Mouse (Mus musculus): Measurements from ENCODE around the gene Olfr1180.
"Not testable (repeated sequence)": the region's sequence is repeated elsewhere in the genome, so short reads cannot be mapped to it uniquely, and the experiment has no call there.

The Olfr1180 gene

DNA sequence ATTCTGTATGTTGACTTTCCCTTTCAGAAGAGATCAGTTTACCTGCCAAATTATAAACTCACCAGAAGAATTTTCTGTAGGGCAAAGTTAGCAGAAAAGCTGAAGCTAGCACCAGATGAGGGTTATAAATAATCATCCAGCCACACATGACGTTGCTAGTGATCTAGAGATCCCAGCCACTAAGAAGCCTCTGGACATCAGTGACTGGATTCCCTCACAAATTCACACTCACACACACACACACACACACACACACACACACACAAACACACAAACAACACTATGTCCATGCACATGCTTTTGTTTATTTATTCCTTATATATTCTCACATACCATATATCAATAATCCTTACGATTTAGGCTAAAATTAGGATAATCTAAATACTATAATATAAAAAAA is at the start of gene Olfr1180:
Gene Olfr1180 (minus strand): TSS at position 101 of the 400 bp plus-strand sequence.
- DNase-seq (ENCODE audit: low spot score in 2 of 2) = no peak

DNA sequence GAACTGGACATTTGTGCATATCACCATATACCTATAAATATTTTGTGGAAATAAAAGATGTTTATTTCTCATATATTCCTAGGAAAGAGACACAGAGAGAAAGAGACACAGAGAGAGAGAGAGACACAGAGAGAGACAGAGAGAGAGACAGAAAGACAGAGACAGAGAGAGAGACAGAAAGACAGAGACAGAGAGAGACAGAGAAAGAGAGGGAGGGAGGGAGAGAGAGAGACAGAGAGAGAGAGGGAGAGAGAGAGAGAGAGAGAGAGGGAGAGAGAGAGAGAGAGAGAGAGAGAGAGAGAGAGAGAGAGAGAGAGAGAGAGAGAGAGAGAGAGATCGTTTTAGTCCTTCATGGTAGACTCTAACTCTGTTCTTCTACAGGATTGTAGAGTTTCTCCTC is 35.6 kb upstream of the Olfr1180 start, which contains the start of gene Olfr1183:
Gene Olfr1183 (plus strand): TSS at position 301 of the 400 bp plus-strand sequence.
- DNase-seq (ENCODE audit: low spot score in 2 of 2) = not testable (repeated sequence)

DNA sequence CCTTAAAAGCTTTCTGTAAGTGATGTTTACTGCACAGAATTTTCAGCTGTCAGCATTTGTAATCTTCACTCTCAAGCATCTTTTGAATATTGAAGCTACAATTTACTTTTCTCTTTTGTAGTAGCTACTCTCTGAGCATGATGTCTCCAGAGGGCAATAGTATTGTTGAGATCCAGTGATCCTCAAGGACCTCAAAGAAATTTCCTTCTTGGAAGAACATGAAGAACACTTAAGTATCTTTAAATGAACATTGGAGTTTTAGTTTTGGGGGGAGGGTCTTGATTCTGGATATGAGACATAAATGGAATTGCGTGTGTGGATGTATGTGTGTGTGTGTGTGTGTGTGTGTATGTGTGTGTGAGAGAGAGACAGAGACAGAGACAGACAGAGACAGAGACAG is 30.1 kb upstream of the Olfr1180 start, which contains the start of gene Gm13757:
Gene Gm13757 (minus strand): TSS at position 101 of the 400 bp plus-strand sequence.
- DNase-seq (ENCODE audit: low spot score in 2 of 2) = no peak

DNA sequence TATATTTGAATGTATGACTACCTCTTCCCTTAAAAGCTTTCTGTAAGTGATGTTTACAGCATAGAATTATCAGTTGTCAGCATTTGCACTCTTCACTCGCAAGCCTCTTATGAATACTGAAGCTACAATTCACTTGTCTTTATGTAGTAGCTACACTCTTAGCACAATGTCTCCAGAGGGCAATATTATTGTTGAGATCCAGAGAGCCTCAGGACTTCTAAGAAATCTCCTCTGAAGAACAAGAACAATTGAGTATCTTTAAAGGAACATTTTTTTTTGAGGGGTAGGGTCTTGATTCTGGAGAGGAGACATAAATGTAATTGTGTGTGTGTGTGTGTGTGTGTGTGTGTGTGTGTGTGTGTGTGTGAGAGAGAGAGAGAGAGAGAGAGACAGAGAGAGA is 7.1 kb upstream of the Olfr1180 start, which contains the start of gene Olfr1181:
Gene Olfr1181 (minus strand): TSS at position 101 of the 400 bp plus-strand sequence.
- DNase-seq (ENCODE audit: low spot score in 2 of 2) = no peak

DNA sequence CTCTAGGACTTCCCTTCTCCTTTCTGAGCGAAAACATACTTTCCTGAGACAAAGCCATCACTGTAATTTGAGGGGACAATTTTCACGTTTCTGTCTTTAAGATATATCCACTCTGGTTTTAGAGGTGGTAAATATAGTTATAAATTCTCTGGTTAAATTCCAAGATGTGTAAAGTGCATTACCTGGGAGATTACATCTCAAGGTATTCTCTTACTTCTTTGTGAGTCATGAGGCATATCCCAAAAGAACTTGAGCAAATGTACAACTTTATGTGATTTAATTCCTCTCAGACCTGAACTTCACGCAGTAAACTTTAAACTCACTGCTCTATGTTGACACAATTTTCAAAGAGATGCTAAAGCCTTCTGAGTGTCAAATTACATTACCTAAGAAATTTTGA is 12.6 kb downstream of the Olfr1180 start, which contains the start of gene Olfr1179:
Gene Olfr1179 (minus strand): TSS at position 101 of the 400 bp plus-strand sequence.
- DNase-seq (ENCODE audit: low spot score in 2 of 2) = no peak

DNA sequence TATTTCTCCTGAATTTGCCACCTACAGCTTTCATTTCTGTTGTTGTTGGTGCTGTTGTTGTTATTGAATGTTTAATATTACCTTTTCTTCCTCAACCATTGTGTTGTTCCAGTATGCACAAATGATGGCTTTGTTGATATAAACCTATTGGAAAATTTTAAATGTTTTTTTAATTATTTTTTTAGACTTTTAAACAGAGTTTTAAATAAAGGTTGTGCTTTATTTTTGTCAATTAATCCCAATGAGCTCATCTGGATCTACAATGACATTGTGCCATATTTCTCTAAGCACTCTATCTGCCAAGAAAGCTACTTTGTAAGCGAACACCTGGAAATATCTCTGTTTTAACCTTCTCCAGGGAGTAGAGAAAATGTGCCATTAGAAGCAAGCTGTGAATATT is 32.2 kb downstream of the Olfr1180 start, which contains the start of gene Olfr1178:
Gene Olfr1178 (plus strand): TSS at position 301 of the 400 bp plus-strand sequence.
- no peak for DNase-seq (ENCODE audit: low spot score in 2 of 2)
